Mouse (Mus musculus) forebrain, embryonic 15.5 days (tissue): ENCODE results near the gene Ism2. TPM values are rescaled to one million over a fixed set of nuclear protein-coding genes. Genes with fewer than 3 reads are reported as not detected.
"Not testable (repeated sequence)": the region's sequence is repeated elsewhere in the genome, so short reads cannot be mapped to it uniquely, and the experiment has no call there.

Experiments
- ATAC-seq: fragments of 200-750 bp; cut with Nextera tagmentation; replicated peaks from 2 replicates; pipeline ENCODE4 v1.8.0; 2017; ENCODE audit warnings: mild to moderate bottlenecking, moderate TSS enrichment, moderate library complexity
- H3K27ac ChIP-seq: fragments of 300-500 bp; sonication (generic); replicated peaks from 2 replicates; pipeline ENCODE4 v1.5.1; 2015; ENCODE audit warnings: mild to moderate bottlenecking, inconsistent platforms
- H3K27me3 ChIP-seq: fragments of 300-500 bp; sonication (generic); 2 replicates; pipeline ENCODE4 v1.6.1; 2015; ENCODE audit warnings: inconsistent platforms
- H3K36me3 ChIP-seq: fragments of 300-500 bp; sonication (generic); 2 replicates; pipeline ENCODE4 v1.6.1; 2015; ENCODE audit warnings: mild to moderate bottlenecking, inconsistent platforms
- H3K4me1 ChIP-seq: fragments of 300-500 bp; sonication (generic); 2 replicates; pipeline ENCODE4 v1.6.1; 2015; ENCODE audit warnings: inconsistent platforms
- H3K4me2 ChIP-seq: fragments of 300-500 bp; sonication (generic); replicated peaks from 2 replicates; pipeline ENCODE4 v1.6.1; 2015; ENCODE audit warnings: mild to moderate bottlenecking, inconsistent platforms
- H3K4me3 ChIP-seq: fragments of 300-500 bp; sonication (generic); 2 replicates; pipeline ENCODE4 v1.5.1; 2015; ENCODE audit warnings: mild to moderate bottlenecking, inconsistent platforms
- H3K9ac ChIP-seq: fragments of 300-500 bp; sonication (generic); replicated peaks from 2 replicates; pipeline ENCODE4 v1.6.1; 2015; ENCODE audit warnings: mild to moderate bottlenecking, inconsistent platforms
- H3K9me3 ChIP-seq: fragments of 300-500 bp; sonication (generic); 2 replicates; pipeline ENCODE4 v1.6.1; 2016; ENCODE audit warnings: inconsistent platforms
- WGBS: fragments of 180-500 bp; shearing (Covaris S2); methylation state at CpG from one replicate; pipeline ENCODE4 v1.1.7; 2015; ENCODE audit warnings: mixed read lengths; 5-methylcytosine and 5-hydroxymethylcytosine counted together
- polyA plus RNA-seq: library from polyadenylated mRNA; unstranded; fragments of >200 nt; fragmentation: Nextera tagmentation; extraction: Ambion mirVana; gene quantifications from 2 replicates; pipeline ENCODE4 v1.2.1, GENCODE M21; 2015

The Ism2 gene
- polyA plus RNA-seq, 1 experiment from 2014 or later = 1.4 TPM

DNA sequence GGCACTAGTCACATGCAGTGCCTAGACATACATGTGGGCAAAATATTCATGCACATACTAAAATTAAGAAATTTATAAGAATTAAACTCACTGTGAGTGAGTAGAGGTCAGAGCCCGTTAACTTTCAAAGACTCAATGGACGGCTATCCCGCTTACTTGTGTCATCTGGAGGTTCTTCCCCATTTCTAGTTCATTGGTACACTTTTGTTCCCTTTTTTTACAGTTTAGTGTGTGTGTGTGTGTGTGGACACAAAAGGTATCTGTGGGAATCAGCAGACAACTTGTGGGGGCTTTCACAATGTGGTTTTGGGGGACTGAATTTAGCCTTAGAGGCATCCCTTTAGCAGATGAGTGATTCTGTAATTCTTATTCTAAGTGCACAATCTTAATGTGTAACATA is 25.9 kb upstream of the Ism2 start:
- no peaks in the 10 kb centered on the region for H3K27me3 ChIP-seq
- H3K4me1 ChIP-seq = peaks cover 10% of the 10 kb centered on the region
- 89% methylated on average over 3 of the region's 3 CpGs for WGBS
- no peak overlapping the region for H3K4me3 ChIP-seq
- H3K4me2 ChIP-seq = no peak overlapping the region
- no peak for ATAC-seq
- no peaks in the 10 kb centered on the region for H3K9me3 ChIP-seq
- no peaks in the 10 kb centered on the region for H3K36me3 ChIP-seq
- H3K27ac ChIP-seq = no peak overlapping the region
- H3K9ac ChIP-seq = no peak overlapping the region

DNA sequence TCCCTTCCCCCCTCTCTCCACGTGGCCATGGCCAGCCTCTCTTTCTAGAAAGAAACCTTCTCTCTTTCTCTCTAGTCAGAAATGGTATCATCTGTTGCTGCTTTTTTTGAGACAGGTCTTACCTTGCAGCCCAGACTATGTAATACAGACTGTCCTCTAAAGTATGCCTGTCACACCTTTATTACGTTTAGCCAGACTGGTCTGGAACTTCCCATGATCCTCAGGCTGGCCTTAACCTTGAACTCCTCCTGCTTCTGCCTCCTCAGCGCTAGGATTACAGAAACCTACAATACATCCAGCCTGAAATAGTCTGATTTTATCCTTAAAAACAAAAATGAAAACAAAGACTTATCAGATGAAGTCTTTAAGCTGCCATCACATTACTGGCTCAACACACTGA is 19.7 kb upstream of the Ism2 start:
- 92% methylated on average over 3 of the region's 3 CpGs for WGBS
- ATAC-seq = no peak
- Histone ChIP-seq H3K4me1 (no peaks in the 10 kb centered on the region), H3K4me3 (no peak overlapping the region), H3K27ac (no peak overlapping the region), H3K9ac (no peak overlapping the region), H3K36me3 (no peaks in the 10 kb centered on the region), H3K4me2 (no peak overlapping the region), H3K9me3 (no peaks in the 10 kb centered on the region), H3K27me3 (no peaks in the 10 kb centered on the region)

DNA sequence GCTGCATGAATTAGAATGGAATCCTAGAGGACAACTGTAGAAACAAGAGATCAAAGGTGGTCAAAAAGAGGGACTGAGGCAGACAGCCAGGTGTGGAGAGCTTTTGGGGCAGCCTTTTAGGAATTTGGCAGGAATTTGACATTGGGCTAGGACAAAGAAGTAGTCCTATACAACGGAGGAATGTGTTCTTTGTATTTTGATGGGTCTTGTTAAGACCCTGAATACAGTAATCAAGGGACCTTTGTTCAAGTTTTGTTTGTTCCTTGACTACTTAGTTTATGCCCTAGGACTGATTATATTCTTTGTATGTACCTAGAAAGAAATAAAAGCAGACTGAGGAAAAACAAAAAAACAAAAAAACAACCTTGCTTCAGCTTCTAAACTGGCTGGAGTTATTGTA is 18.4 kb upstream of the Ism2 start:
- ATAC-seq = no peak
- Histone ChIP-seq H3K9ac (no peak overlapping the region), H3K9me3 (no peaks in the 10 kb centered on the region), H3K27me3 (no peaks in the 10 kb centered on the region), H3K27ac (no peak overlapping the region), H3K4me3 (no peak overlapping the region), H3K4me1 (no peaks in the 10 kb centered on the region), H3K36me3 (no peaks in the 10 kb centered on the region), H3K4me2 (no peak overlapping the region)
- WGBS = 41% methylated on average over 1 of the region's 1 CpGs

DNA sequence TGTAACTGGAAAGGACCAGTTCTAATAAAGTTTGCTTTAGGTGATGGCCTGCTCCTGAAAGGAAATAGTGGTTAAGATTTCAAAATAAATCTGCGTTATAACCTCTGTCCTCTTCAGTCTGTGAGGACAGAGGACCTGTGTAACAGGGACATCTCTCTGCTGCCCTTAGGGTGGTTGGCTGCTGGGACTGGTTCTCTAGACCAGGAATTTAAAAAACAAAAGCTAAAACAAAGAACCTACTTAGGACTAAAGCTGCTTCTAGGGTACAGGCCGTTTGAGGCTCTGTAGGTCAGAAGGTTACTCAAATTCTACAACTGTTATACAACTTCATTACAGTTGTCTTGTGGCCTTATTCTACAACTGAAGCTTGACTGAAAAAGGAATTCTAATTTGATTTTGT is 13.6 kb upstream of the Ism2 start:
- no peak for ATAC-seq
- Histone ChIP-seq H3K9me3 (no peaks in the 10 kb centered on the region), H3K4me2 (no peak overlapping the region), H3K36me3 (peaks cover 11% of the 10 kb centered on the region; the same call in 1 of the 2 replicates), H3K9ac (no peak overlapping the region), H3K27me3 (no peaks in the 10 kb centered on the region), H3K4me3 (no peak overlapping the region), H3K4me1 (no peaks in the 10 kb centered on the region), H3K27ac (no peak overlapping the region)
- 62% methylated on average over 2 of the region's 2 CpGs for WGBS

- peaks cover 11% of the 10 kb centered on the region; the same call in 1 of the 2 replicates for H3K36me3 ChIP-seq
- H3K27ac ChIP-seq, ATAC-seq, H3K4me3 ChIP-seq, H3K27me3 ChIP-seq, H3K4me2 ChIP-seq, H3K9me3 ChIP-seq, H3K9ac ChIP-seq: not testable (repeated sequence)
- 48% methylated on average over 4 of the region's 4 CpGs for WGBS
- H3K4me1 ChIP-seq = peaks cover 17% of the 10 kb centered on the region
These were observed 7.0 kb upstream of the Ism2 start for GRCm38 (mm10) chr12:87306584-87306844.

DNA sequence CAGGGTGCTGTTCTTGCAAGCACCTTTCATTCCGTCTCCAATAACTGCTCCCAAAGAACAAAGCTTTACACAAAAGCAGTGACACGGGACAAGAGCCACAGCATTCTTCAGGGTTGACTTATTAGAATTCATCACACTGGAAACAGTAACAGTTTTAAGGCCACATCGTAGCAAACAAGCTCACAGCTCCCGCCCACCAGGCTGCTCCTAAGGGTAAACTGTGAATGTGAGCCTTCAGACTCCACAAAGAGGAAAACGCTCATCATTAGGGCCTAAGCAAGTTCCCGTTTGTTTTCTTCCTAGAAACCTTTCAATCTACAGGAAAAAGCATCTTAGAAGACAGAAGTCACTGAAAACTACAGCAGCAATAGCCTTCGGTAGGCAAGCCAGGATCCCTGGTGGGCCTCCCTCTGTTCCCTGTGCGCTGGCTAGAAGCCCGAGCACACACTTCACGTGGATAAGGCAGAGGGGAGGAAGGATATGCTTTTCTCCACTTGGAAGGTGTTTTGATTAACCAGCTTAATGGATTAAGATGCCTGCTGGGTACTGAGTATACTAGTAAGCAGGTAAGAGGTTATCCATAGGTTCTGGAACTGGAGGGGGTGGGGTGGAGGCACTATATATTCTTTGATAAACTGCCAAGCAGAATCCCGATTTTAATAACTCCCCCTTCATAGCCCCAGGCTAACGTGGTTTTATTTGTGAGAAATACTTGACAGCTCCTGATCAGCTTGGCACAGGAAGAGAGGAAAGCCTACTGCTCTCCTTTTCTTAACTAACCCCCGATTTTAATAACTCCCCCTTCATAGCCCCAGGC is 6.5 kb upstream of the Ism2 start:
- peaks cover 11% of the 10 kb centered on the region; the same call in 1 of the 2 replicates for H3K36me3 ChIP-seq
- H3K4me1 ChIP-seq = peaks cover 17% of the 10 kb centered on the region
- no peaks in the 10 kb centered on the region for H3K9me3 ChIP-seq
- ATAC-seq = peak; percentile 76
- peak overlapping the region; percentile 65 for H3K27ac ChIP-seq
- peaks cover 5% of the 10 kb centered on the region for H3K27me3 ChIP-seq
- 14% methylated on average over 13 of the region's 13 CpGs for WGBS
- no peak overlapping the region; the same call in 1 of the 2 replicates for H3K9ac ChIP-seq
- H3K4me2 ChIP-seq = peak overlapping the region; percentile 22; the same call in 1 of the 2 replicates
- H3K4me3 ChIP-seq = no peak overlapping the region

GRCm38 (mm10) chr12:87301189-87301588 is 1.7 kb upstream of the Ism2 start:
- 50% methylated on average over 4 of the region's 4 CpGs for WGBS
- Histone ChIP-seq H3K9ac (no peak overlapping the region), H3K36me3 (no peaks in the 10 kb centered on the region), H3K4me1 (peaks cover 25% of the 10 kb centered on the region), H3K4me2 (no peak overlapping the region), H3K9me3 (no peaks in the 10 kb centered on the region), H3K27ac (no peak overlapping the region), H3K4me3 (no peak overlapping the region), H3K27me3 (peaks cover 23% of the 10 kb centered on the region)
- no peak for ATAC-seq

- Histone ChIP-seq H3K27me3 (peaks cover 23% of the 10 kb centered on the region), H3K27ac (no peak overlapping the region), H3K4me1 (peaks cover 17% of the 10 kb centered on the region), H3K4me2 (peak overlapping the region; percentile 96), H3K9ac (peak overlapping the region; percentile 62; the same call in 1 of the 2 replicates), H3K36me3 (no peaks in the 10 kb centered on the region), H3K9me3 (no peaks in the 10 kb centered on the region), H3K4me3 (peak overlapping the region; percentile 74)
- ATAC-seq = no peak
- WGBS = 1% methylated on average over 9 of the region's 9 CpGs
These were observed 861 bp upstream of the Ism2 start for GRCm38 (mm10) chr12:87300441-87300690.

GRCm38 (mm10) chr12:87299037-87299656 is 358 bp downstream of the Ism2 start:
- peak overlapping the region; percentile 62 for H3K9ac ChIP-seq
- H3K4me2 ChIP-seq = peak overlapping the region; percentile 96
- 9% methylated on average over 29 of the region's 29 CpGs for WGBS
- peaks cover 15% of the 10 kb centered on the region for H3K4me1 ChIP-seq
- H3K27me3 ChIP-seq = peaks cover 23% of the 10 kb centered on the region
- peak overlapping the region; percentile 74 for H3K4me3 ChIP-seq
- H3K9me3 ChIP-seq = no peaks in the 10 kb centered on the region
- no peak overlapping the region for H3K27ac ChIP-seq
- peak; percentile 64 for ATAC-seq
- no peaks in the 10 kb centered on the region for H3K36me3 ChIP-seq

DNA sequence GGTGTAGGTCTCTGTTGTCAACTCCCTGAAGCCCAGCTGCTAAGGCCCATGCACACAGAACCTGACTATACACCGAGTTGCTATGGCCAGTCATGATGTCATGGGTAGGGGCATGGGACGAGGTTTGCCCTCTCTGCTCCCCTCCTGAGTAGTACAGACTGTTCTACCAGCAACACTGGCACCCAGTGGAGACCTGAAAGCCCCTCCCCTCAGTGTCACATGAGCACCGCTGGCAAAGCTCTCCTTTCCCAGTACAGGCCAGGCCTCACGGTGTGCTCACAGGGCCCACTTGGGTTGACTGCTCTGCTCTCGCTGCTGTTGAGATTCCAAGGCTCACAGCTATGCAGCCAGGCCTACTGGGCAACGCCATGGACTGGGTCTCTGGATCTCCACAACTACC is 5.6 kb downstream of the Ism2 start:
- Histone ChIP-seq H3K4me2 (no peak overlapping the region), H3K27me3 (peaks cover 3% of the 10 kb centered on the region; the same call in 1 of the 2 replicates), H3K4me1 (no peaks in the 10 kb centered on the region), H3K9me3 (no peaks in the 10 kb centered on the region), H3K9ac (no peak overlapping the region), H3K27ac (no peak overlapping the region), H3K4me3 (no peak overlapping the region), H3K36me3 (no peaks in the 10 kb centered on the region)
- WGBS = 73% methylated on average over 6 of the region's 6 CpGs
- no peak for ATAC-seq

GRCm38 (mm10) chr12:87289100-87289499 is 10.4 kb downstream of the Ism2 start:
- Histone ChIP-seq H3K36me3 (no peaks in the 10 kb centered on the region), H3K9ac (no peak overlapping the region), H3K4me2 (no peak overlapping the region), H3K27me3 (no peaks in the 10 kb centered on the region), H3K4me3 (no peak overlapping the region), H3K4me1 (no peaks in the 10 kb centered on the region), H3K9me3 (no peaks in the 10 kb centered on the region), H3K27ac (no peak overlapping the region)
- WGBS = 90% methylated on average over 5 of the region's 5 CpGs
- no peak for ATAC-seq

- no peak overlapping the region for H3K4me3 ChIP-seq
- no peaks in the 10 kb centered on the region for H3K9me3 ChIP-seq
- 93% methylated on average over 5 of the region's 5 CpGs for WGBS
- H3K27ac ChIP-seq = no peak overlapping the region
- no peak overlapping the region for H3K9ac ChIP-seq
- ATAC-seq = no peak
- H3K27me3 ChIP-seq = no peaks in the 10 kb centered on the region
- no peak overlapping the region for H3K4me2 ChIP-seq
- no peaks in the 10 kb centered on the region for H3K4me1 ChIP-seq
- H3K36me3 ChIP-seq = no peaks in the 10 kb centered on the region
These were observed 14.8 kb downstream of the Ism2 start for GRCm38 (mm10) chr12:87284726-87285125.

DNA sequence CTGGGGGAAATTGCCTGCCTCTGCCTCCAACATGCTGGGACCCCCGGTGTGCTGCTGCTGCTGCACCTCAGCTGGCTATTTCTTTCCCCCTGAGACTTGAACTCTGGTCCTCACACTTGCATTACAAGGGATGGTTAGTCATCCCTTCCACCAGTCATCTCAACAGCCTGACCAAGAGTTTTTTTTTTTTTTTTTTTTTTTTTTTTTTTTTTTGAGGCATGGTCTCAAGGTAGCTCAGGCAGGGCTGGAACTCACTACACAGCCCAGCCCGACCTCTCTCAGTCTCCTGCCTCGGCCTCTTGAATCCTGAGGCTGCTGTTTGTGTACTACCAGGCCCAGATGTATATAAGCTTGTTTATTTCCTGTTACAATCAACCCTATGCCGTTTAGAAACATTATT is 15.2 kb downstream of the Ism2 start:
- ATAC-seq = no peak
- H3K4me3 ChIP-seq = no peak overlapping the region
- H3K9me3 ChIP-seq = no peaks in the 10 kb centered on the region
- H3K4me2 ChIP-seq = no peak overlapping the region
- no peaks in the 10 kb centered on the region for H3K4me1 ChIP-seq
- H3K27ac ChIP-seq = no peak overlapping the region
- H3K27me3 ChIP-seq = no peaks in the 10 kb centered on the region
- no peaks in the 10 kb centered on the region for H3K36me3 ChIP-seq
- 80% methylated on average over 4 of the region's 4 CpGs for WGBS
- H3K9ac ChIP-seq = no peak overlapping the region
